Mouse (Mus musculus): Measurements from ENCODE around the gene Acbd6. TPM values are rescaled to one million over a fixed set of nuclear protein-coding genes. Genes with fewer than 3 reads are reported as not detected.

Gene Acbd6
- polyA plus RNA-seq, 1 experiment from 2014 or later, result 92.8 TPM

GRCm38 (mm10) chr1:155689141-155689540 is 131.2 kb downstream of the Acbd6 start:
- no peaks in the 10 kb centered on the region for H3K9me3 ChIP-seq (ENCODE audit: control insufficient read depth, low read length)
- H3K4me1 ChIP-seq (ENCODE audit: control insufficient read depth, insufficient read depth, low read length), result 0 out of 2 replicates have a peak, but pooled peaks cover 3% of the 10 kb centered on the region
- no peak overlapping the region for H3K9ac ChIP-seq (ENCODE audit: low read length)
- H3K27ac ChIP-seq (replicated peaks; ENCODE audit: low read depth, low read length), result no peak overlapping the region
- 86% methylated on average over 4 of the region's 4 CpGs for WGBS
- no peak overlapping the region for H3K4me3 ChIP-seq (ENCODE audit: low read depth, low read length)
- DNase-seq (ENCODE audit: low spot score) (no peak), ATAC-seq (ENCODE audit: insufficient number of reproducible peaks, low FRiP score, low TSS enrichment, low read depth) (no peak)
- no peak overlapping the region for H3K4me2 ChIP-seq (ENCODE audit: low read depth, severe bottlenecking)
- no peaks in the 10 kb centered on the region for H3K36me3 ChIP-seq (ENCODE audit: control insufficient read depth, insufficient read depth, low read length)
- no peaks in the 10 kb centered on the region for H3K27me3 ChIP-seq (ENCODE audit: control insufficient read depth, insufficient read depth, low read length)

GRCm38 (mm10) chr1:155689558-155689957 is 131.6 kb downstream of the Acbd6 start:
- H3K9me3 ChIP-seq (ENCODE audit: control insufficient read depth, low read length), result no peaks in the 10 kb centered on the region
- H3K4me3 ChIP-seq (ENCODE audit: low read depth, low read length), result no peak overlapping the region
- no peak for ATAC-seq (ENCODE audit: insufficient number of reproducible peaks, low FRiP score, low TSS enrichment, low read depth)
- no peak overlapping the region for H3K9ac ChIP-seq (ENCODE audit: low read length)
- H3K27me3 ChIP-seq (ENCODE audit: control insufficient read depth, insufficient read depth, low read length), result no peaks in the 10 kb centered on the region
- 95% methylated on average over 5 of the region's 5 CpGs for WGBS
- no peak for DNase-seq (ENCODE audit: low spot score)
- H3K4me2 ChIP-seq (ENCODE audit: low read depth, severe bottlenecking), result no peak overlapping the region
- H3K4me1 ChIP-seq (ENCODE audit: control insufficient read depth, insufficient read depth, low read length), result 0 out of 2 replicates have a peak, but pooled peaks cover 3% of the 10 kb centered on the region
- no peak overlapping the region for H3K27ac ChIP-seq (replicated peaks; ENCODE audit: low read depth, low read length)
- H3K36me3 ChIP-seq (ENCODE audit: control insufficient read depth, insufficient read depth, low read length), result no peaks in the 10 kb centered on the region

GRCm38 (mm10) chr1:155692230-155692629 is 134.3 kb downstream of the Acbd6 start:
- no peak overlapping the region for H3K4me3 ChIP-seq (ENCODE audit: low read depth, low read length)

GRCm38 (mm10) chr1:155693026-155693425 is 135.1 kb downstream of the Acbd6 start:
- Histone ChIP-seq H3K36me3 (ENCODE audit: control insufficient read depth, insufficient read depth, low read length) (no peaks in the 10 kb centered on the region), H3K4me1 (ENCODE audit: control insufficient read depth, insufficient read depth, low read length) (0 out of 2 replicates have a peak, but pooled peaks cover 5% of the 10 kb centered on the region), H3K27me3 (ENCODE audit: control insufficient read depth, insufficient read depth, low read length) (no peaks in the 10 kb centered on the region), H3K27ac (replicated peaks; ENCODE audit: low read depth, low read length) (no peak overlapping the region), H3K4me3 (ENCODE audit: low read depth, low read length) (no peak overlapping the region), H3K9me3 (ENCODE audit: control insufficient read depth, low read length) (no peaks in the 10 kb centered on the region), H3K4me2 (ENCODE audit: low read depth, severe bottlenecking) (no peak overlapping the region), H3K9ac (ENCODE audit: low read length) (no peak overlapping the region)
- no peak for ATAC-seq (ENCODE audit: insufficient number of reproducible peaks, low FRiP score, low TSS enrichment, low read depth)
- no peak for DNase-seq (ENCODE audit: low spot score)
- WGBS, result 78% methylated on average over 11 of the region's 11 CpGs

More at GRCm38 (mm10) chr1:155692230-155692629, 134.3 kb downstream of the Acbd6 start:
- Histone ChIP-seq H3K36me3 (ENCODE audit: control insufficient read depth, insufficient read depth, low read length) (no peaks in the 10 kb centered on the region), H3K4me1 (ENCODE audit: control insufficient read depth, insufficient read depth, low read length) (0 out of 2 replicates have a peak, but pooled peaks cover 3% of the 10 kb centered on the region), H3K9ac (ENCODE audit: low read length) (no peak overlapping the region), H3K27ac (replicated peaks; ENCODE audit: low read depth, low read length) (no peak overlapping the region), H3K27me3 (ENCODE audit: control insufficient read depth, insufficient read depth, low read length) (no peaks in the 10 kb centered on the region), H3K4me2 (ENCODE audit: low read depth, severe bottlenecking) (no peak overlapping the region), H3K9me3 (ENCODE audit: control insufficient read depth, low read length) (no peaks in the 10 kb centered on the region)
- WGBS, result 92% methylated on average over 6 of the region's 6 CpGs
- no peak for DNase-seq (ENCODE audit: low spot score)
- no peak for ATAC-seq (ENCODE audit: insufficient number of reproducible peaks, low FRiP score, low TSS enrichment, low read depth)

- H3K9ac ChIP-seq (ENCODE audit: low read length), result no peak overlapping the region
- no peak overlapping the region for H3K4me2 ChIP-seq (ENCODE audit: low read depth, severe bottlenecking)
- H3K36me3 ChIP-seq (ENCODE audit: control insufficient read depth, insufficient read depth, low read length), result no peaks in the 10 kb centered on the region
- H3K27ac ChIP-seq (replicated peaks; ENCODE audit: low read depth, low read length), result no peak overlapping the region
- 39% methylated on average over 5 of the region's 5 CpGs for WGBS
- DNase-seq (ENCODE audit: low spot score) (no peak), ATAC-seq (ENCODE audit: insufficient number of reproducible peaks, low FRiP score, low TSS enrichment, low read depth) (peak; percentile 54; the same call in 1 of the 2 replicates)
- H3K4me3 ChIP-seq (ENCODE audit: low read depth, low read length), result no peak overlapping the region
- H3K9me3 ChIP-seq (ENCODE audit: control insufficient read depth, low read length), result no peaks in the 10 kb centered on the region
- H3K4me1 ChIP-seq (ENCODE audit: control insufficient read depth, insufficient read depth, low read length), result peaks cover 8% of the 10 kb centered on the region; the same call in 1 of the 2 replicates
- no peaks in the 10 kb centered on the region for H3K27me3 ChIP-seq (ENCODE audit: control insufficient read depth, insufficient read depth, low read length)
These were observed 135.5 kb downstream of the Acbd6 start for GRCm38 (mm10) chr1:155693443-155693842.

GRCm38 (mm10) chr1:155698373-155699159 is 140.6 kb downstream of the Acbd6 start:
- Histone ChIP-seq H3K36me3 (ENCODE audit: control insufficient read depth, insufficient read depth, low read length) (no peaks in the 10 kb centered on the region), H3K4me1 (ENCODE audit: control insufficient read depth, insufficient read depth, low read length) (peaks cover 8% of the 10 kb centered on the region; the same call in 1 of the 2 replicates), H3K4me2 (ENCODE audit: low read depth, severe bottlenecking) (no peak overlapping the region), H3K27ac (replicated peaks; ENCODE audit: low read depth, low read length) (no peak overlapping the region), H3K27me3 (ENCODE audit: control insufficient read depth, insufficient read depth, low read length) (no peaks in the 10 kb centered on the region), H3K4me3 (ENCODE audit: low read depth, low read length) (no peak overlapping the region), H3K9ac (ENCODE audit: low read length) (no peak overlapping the region), H3K9me3 (ENCODE audit: control insufficient read depth, low read length) (no peaks in the 10 kb centered on the region)
- DNase-seq (ENCODE audit: low spot score), result no peak
- 44% methylated on average over 17 of the region's 17 CpGs for WGBS
- no peak for ATAC-seq (ENCODE audit: insufficient number of reproducible peaks, low FRiP score, low TSS enrichment, low read depth)

- Histone ChIP-seq H3K4me2 (ENCODE audit: low read depth, severe bottlenecking) (no peak overlapping the region), H3K4me1 (ENCODE audit: control insufficient read depth, insufficient read depth, low read length) (peaks cover 7% of the 10 kb centered on the region; the same call in 1 of the 2 replicates), H3K9me3 (ENCODE audit: control insufficient read depth, low read length) (no peaks in the 10 kb centered on the region), H3K9ac (ENCODE audit: low read length) (no peak overlapping the region), H3K27ac (replicated peaks; ENCODE audit: low read depth, low read length) (no peak overlapping the region), H3K4me3 (ENCODE audit: low read depth, low read length) (no peak overlapping the region), H3K36me3 (ENCODE audit: control insufficient read depth, insufficient read depth, low read length) (no peaks in the 10 kb centered on the region), H3K27me3 (ENCODE audit: control insufficient read depth, insufficient read depth, low read length) (no peaks in the 10 kb centered on the region)
- no peak for DNase-seq (ENCODE audit: low spot score)
- no peak for ATAC-seq (ENCODE audit: insufficient number of reproducible peaks, low FRiP score, low TSS enrichment, low read depth)
These were observed 143.0 kb downstream of the Acbd6 start for GRCm38 (mm10) chr1:155700886-155701285.

- WGBS, result 90% methylated on average over 5 of the region's 5 CpGs
- H3K4me2 ChIP-seq (ENCODE audit: low read depth, severe bottlenecking), result no peak overlapping the region
- no peak overlapping the region for H3K27ac ChIP-seq (replicated peaks; ENCODE audit: low read depth, low read length)
- no peaks in the 10 kb centered on the region for H3K36me3 ChIP-seq (ENCODE audit: control insufficient read depth, insufficient read depth, low read length)
- no peak overlapping the region for H3K9ac ChIP-seq (ENCODE audit: low read length)
- H3K27me3 ChIP-seq (ENCODE audit: control insufficient read depth, insufficient read depth, low read length), result no peaks in the 10 kb centered on the region
- H3K4me3 ChIP-seq (ENCODE audit: low read depth, low read length), result no peak overlapping the region
- no peaks in the 10 kb centered on the region for H3K9me3 ChIP-seq (ENCODE audit: control insufficient read depth, low read length)
- ATAC-seq (ENCODE audit: insufficient number of reproducible peaks, low FRiP score, low TSS enrichment, low read depth), result no peak
- no peak for DNase-seq (ENCODE audit: low spot score)
- peaks cover 4% of the 10 kb centered on the region; the same call in 1 of the 2 replicates for H3K4me1 ChIP-seq (ENCODE audit: control insufficient read depth, insufficient read depth, low read length)
These were observed 145.3 kb downstream of the Acbd6 start for GRCm38 (mm10) chr1:155703191-155703680.

Measured in limb, embryonic 11.5 days (tissue).